Mouse (Mus musculus) right cerebral cortex, postnatal 10 days (tissue): ENCODE measurements around the gene Tox3.

ENCODE experiments used
- DNase-seq, 2 experiments: peaks; one replicate each; pipeline ENCODE4 v3.0.0; 2021; ENCODE audit warnings: low spot score in 2 of 2

Gene Tox3

GRCm38 (mm10) chr8:90244458-90245145 lies 103.5 kb downstream of the Tox3 start:
- peak; percentile 34 to 43 for DNase-seq

GRCm38 (mm10) chr8:90243957-90244356 lies 104.2 kb downstream of the Tox3 start:
- DNase-seq = no peak

- no peak for DNase-seq
Observed at GRCm38 (mm10) chr8:90242351-90242750, 105.8 kb downstream of the Tox3 start.

- DNase-seq = no peak
Observed at GRCm38 (mm10) chr8:90241461-90241860, 106.7 kb downstream of the Tox3 start.

- no peak for DNase-seq
Observed at GRCm38 (mm10) chr8:90232501-90232900, 115.6 kb downstream of the Tox3 start.

GRCm38 (mm10) chr8:90224172-90224571 lies 124.0 kb downstream of the Tox3 start:
- no peak for DNase-seq

- DNase-seq = no peak
Observed at GRCm38 (mm10) chr8:90209105-90210037, 138.8 kb downstream of the Tox3 start.
